15 mouse cellular contexts compared by ENCODE assay signal in genomic region chr4:143383646-143384045, GRCm38 (mm10). TPM values are rescaled to one million over a fixed set of nuclear protein-coding genes. Genes with fewer than 3 reads are reported as not detected.
A peak's percentile ranks its signal among the peaks of the same experiment; 100 is the strongest.
DNase-seq lines count a peak whose midpoint lies in the region; TF ChIP-seq lines count a peak whose summit lies in the region.
"Had no signal": no experiment of that assay in that cellular context is flagged by ENCODE, and none has a peak within 500 bp of the region (broad histone marks: within the 10 kb centered on the region; RNA-seq: fewer than 3 reads in every experiment).

No protein-coding gene starts in this region.

- no peak for TF ChIP-seq POLR2A in lung, adult 2 months (IDR thresholded peaks at IDR 0.05; ENCODE audit: borderline replicate concordance, extremely low read depth, low read depth, low read length)
- TF ChIP-seq POLR2A in embryonic fibroblast, embryonic 13.5 days (IDR thresholded peaks at IDR 0.05; ENCODE audit: low read depth, low read length), result no peak

- peak; percentile 56 for TF ChIP-seq CTCF in gastrocnemius, adult 2 months (IDR thresholded peaks at IDR 0.05)
- TF ChIP-seq CTCF in lung, adult 2 months (IDR thresholded peaks at IDR 0.05; ENCODE audit: insufficient read depth, low read length), result 0 out of 2 replicates have a peak, but pooled peaks have one; percentile 11
- peak; percentile 26; the same call in 1 of the 2 replicates for TF ChIP-seq CTCF in embryonic fibroblast, embryonic 13.5 days (IDR thresholded peaks at IDR 0.05; ENCODE audit: borderline replicate concordance, insufficient read depth, low read length)

- H3K27ac ChIP-seq in gastrocnemius, adult 2 months, result no peak overlapping the region
- no peak overlapping the region for H3K27ac ChIP-seq in embryonic fibroblast, embryonic 13.5 days (ENCODE audit: insufficient read depth, low read length)
- H3K27ac ChIP-seq: forebrain, embryonic 12.5 days had no signal

- DNase-seq in gastrocnemius, adult 2 months, result no peak
- no peak for DNase-seq in gastrocnemius, postnatal 25 days
- no peak for DNase-seq in lung, adult 2 months
- DNase-seq in lung, postnatal 10 days, result no peak
- peak; percentile 31 for DNase-seq in ES-CJ7 (ENCODE audit: low read depth, low spot score)
- DNase-seq in kidney, adult 8-10 months, result no peak
- no peak for DNase-seq in gastrocnemius, postnatal 4 days (ENCODE audit: low spot score in 2 of 2)
- DNase-seq: kidney, adult 2 months had no signal

- 33% methylated on average over 4 of the region's 4 CpGs for WGBS in lung, adult 2 months

- H3K4me1 ChIP-seq in lung, adult 2 months (ENCODE audit: control insufficient read depth, insufficient read depth, low read length), result no peaks in the 10 kb centered on the region
- no peaks in the 10 kb centered on the region for H3K4me1 ChIP-seq in embryonic fibroblast, embryonic 13.5 days (ENCODE audit: control insufficient read depth, insufficient read depth, low read length)

- no peak overlapping the region for H3K4me3 ChIP-seq in gastrocnemius, adult 2 months
- H3K4me3 ChIP-seq in lung, adult 2 months (replicated peaks; ENCODE audit: extremely low read depth, low read depth, low read length), result no peak overlapping the region
- H3K4me3 ChIP-seq in embryonic fibroblast, embryonic 13.5 days (ENCODE audit: insufficient read depth, low read length), result no peak overlapping the region
- H3K4me3 ChIP-seq: forebrain, embryonic 12.5 days had no signal

- intact Hi-C loops in gastrocnemius, adult 2 months (cut with DNase I), result no loop called here

RNA-seq across cellular contexts. Expression of gene Pramel1, which starts 10.6 kb away (rescaled TPM):
- total RNA-seq in gastrocnemius, adult 2 months (2021), result not detected
- total RNA-seq in gastrocnemius, postnatal 25 days (2021), result not detected
- not detected in 2 replicates for polyA plus RNA-seq in lung, adult 2 months (2012; rRNA removed)
- not detected in 2 replicates for polyA plus RNA-seq in embryonic fibroblast, embryonic 13.5 days (2011; ENCODE audit: insufficient read length, low read depth, missing spikeins)
- under 1 TPM; 0.16 to 0.20 TPM for total RNA-seq in gastrocnemius, postnatal 4 days (2021)
- total RNA-seq: adrenal gland, postnatal 36 days; left cerebral cortex, adult 18-20 months had no signal
- polyA plus RNA-seq: forebrain, embryonic 12.5 days; heart, embryonic 14.5 days; kidney, adult 2 months; lung, embryonic 16.5 days; thymus, postnatal 0 days had no signal

RNA-seq across cellular contexts. Expression of gene Pramef8, which starts 28.6 kb away (rescaled TPM):
- total RNA-seq in gastrocnemius, adult 2 months (2021), result 1 to 10 TPM; 6.2 to 7.8 TPM
- 1 to 10 TPM; 6.3 to 6.5 TPM for total RNA-seq in gastrocnemius, postnatal 25 days (2021)
- 4.4 and 6.0 TPM in 2 replicates for polyA plus RNA-seq in lung, adult 2 months (2012; rRNA removed)
- polyA plus RNA-seq in embryonic fibroblast, embryonic 13.5 days (2011; ENCODE audit: insufficient read length, low read depth, missing spikeins), result 22.9 and 25.8 TPM in 2 replicates
- total RNA-seq in gastrocnemius, postnatal 4 days (2021), result 10 to 100 TPM in 1 of 2 experiments, 1 to 10 TPM in 1; 9.3 to 13.7 TPM

RNA-seq across cellular contexts. Expression of gene Lrrc38, which starts 34.1 kb away (rescaled TPM):
- total RNA-seq in gastrocnemius, adult 2 months (2021), result 10 to 100 TPM; 27.1 to 39.4 TPM
- total RNA-seq in gastrocnemius, postnatal 25 days (2021), result 10 to 100 TPM; 22.7 to 26.8 TPM
- polyA plus RNA-seq in lung, adult 2 months (2012; rRNA removed), result 0.07 and 0.25 TPM in 2 replicates
- polyA plus RNA-seq in embryonic fibroblast, embryonic 13.5 days (2011; ENCODE audit: insufficient read length, low read depth, missing spikeins), result not detected in 2 replicates
- total RNA-seq in gastrocnemius, postnatal 4 days (2021), result 10 to 100 TPM; 11.2 to 12.2 TPM
- polyA plus RNA-seq: forebrain, embryonic 12.5 days; thymus, postnatal 0 days had no signal
